Mouse (Mus musculus): ENCODE data around the gene Tpst2. TPM values are rescaled to one million over a fixed set of nuclear protein-coding genes. Genes with fewer than 3 reads are reported as not detected.
"Not testable (repeated sequence)": the region's sequence is repeated elsewhere in the genome, so short reads cannot be mapped to it uniquely, and the experiment has no call there.

The Tpst2 gene
- polyA plus RNA-seq, 1 experiment from 2014 or later, result 34.0 TPM

- DNase-seq (ENCODE audit: low spot score); H3K4me3 ChIP-seq; H3K4me1 ChIP-seq; H3K27ac ChIP-seq (replicated peaks); H3K9me3 ChIP-seq; H3K27me3 ChIP-seq (replicated peaks; ENCODE audit: low read depth, poor library complexity, severe bottlenecking): not testable (repeated sequence)
- peaks cover 16% of the 10 kb centered on the region for H3K36me3 ChIP-seq (replicated peaks)
- WGBS, result 67% methylated on average over 2 of the region's 2 CpGs
Observed at GRCm38 (mm10) chr5:112319343-112319742, 42.9 kb downstream of the Tpst2 start.

- no peak for DNase-seq (ENCODE audit: low spot score)
- Histone ChIP-seq H3K27ac (replicated peaks) (no peak overlapping the region), H3K4me3 (no peak overlapping the region), H3K9me3 (no peaks in the 10 kb centered on the region), H3K4me1 (peaks cover 14% of the 10 kb centered on the region), H3K27me3 (replicated peaks; ENCODE audit: low read depth, poor library complexity, severe bottlenecking) (no peaks in the 10 kb centered on the region), H3K36me3 (replicated peaks) (peaks cover 7% of the 10 kb centered on the region)
- WGBS, result 74% methylated on average over 5 of the region's 5 CpGs
Observed at GRCm38 (mm10) chr5:112320379-112320778, 43.9 kb downstream of the Tpst2 start.

- Histone ChIP-seq H3K27ac (replicated peaks) (no peak overlapping the region), H3K4me1 (peaks cover 19% of the 10 kb centered on the region), H3K36me3 (replicated peaks) (peaks cover 2% of the 10 kb centered on the region; the same call in 1 of the 2 replicates), H3K27me3 (replicated peaks; ENCODE audit: low read depth, poor library complexity, severe bottlenecking) (no peaks in the 10 kb centered on the region), H3K9me3 (no peaks in the 10 kb centered on the region), H3K4me3 (no peak overlapping the region)
- 76% methylated on average over 6 of the region's 6 CpGs for WGBS
- DNase-seq (ENCODE audit: low spot score), result no peak
Observed at GRCm38 (mm10) chr5:112320936-112321335, 44.4 kb downstream of the Tpst2 start.

- Histone ChIP-seq H3K27me3 (replicated peaks; ENCODE audit: low read depth, poor library complexity, severe bottlenecking) (no peaks in the 10 kb centered on the region), H3K9me3 (no peaks in the 10 kb centered on the region), H3K4me3 (no peak overlapping the region), H3K4me1 (peaks cover 19% of the 10 kb centered on the region), H3K36me3 (replicated peaks) (no peaks in the 10 kb centered on the region), H3K27ac (replicated peaks) (no peak overlapping the region)
- DNase-seq (ENCODE audit: low spot score), result no peak
- 80% methylated on average over 4 of the region's 4 CpGs for WGBS
Observed at GRCm38 (mm10) chr5:112321376-112321775, 44.9 kb downstream of the Tpst2 start.

- no peak for DNase-seq (ENCODE audit: low spot score)
- 91% methylated on average over 6 of the region's 6 CpGs for WGBS
- H3K27me3 ChIP-seq (replicated peaks; ENCODE audit: low read depth, poor library complexity, severe bottlenecking), result no peaks in the 10 kb centered on the region
Observed at GRCm38 (mm10) chr5:112323246-112323645, 46.8 kb downstream of the Tpst2 start.

GRCm38 (mm10) chr5:112324637-112325545 is 48.4 kb downstream of the Tpst2 start:
- Histone ChIP-seq H3K27ac (replicated peaks) (peak overlapping the region; percentile 44), H3K4me1 (peaks cover 27% of the 10 kb centered on the region), H3K4me3 (peak overlapping the region; percentile 99), H3K9me3 (no peaks in the 10 kb centered on the region), H3K27me3 (replicated peaks; ENCODE audit: low read depth, poor library complexity, severe bottlenecking) (no peaks in the 10 kb centered on the region), H3K36me3 (replicated peaks) (peaks cover 24% of the 10 kb centered on the region)
- peak; percentile 55 for DNase-seq (ENCODE audit: low spot score)
- WGBS, result 34% methylated on average over 24 of the region's 24 CpGs

More at GRCm38 (mm10) chr5:112323246-112323645, 46.8 kb downstream of the Tpst2 start:
- Histone ChIP-seq H3K27ac (replicated peaks) (no peak overlapping the region), H3K36me3 (replicated peaks) (peaks cover 8% of the 10 kb centered on the region), H3K4me1 (peaks cover 27% of the 10 kb centered on the region), H3K9me3 (no peaks in the 10 kb centered on the region), H3K4me3 (no peak overlapping the region)

GRCm38 (mm10) chr5:112325546-112326445 is 49.3 kb downstream of the Tpst2 start, which contains the start of gene Tfip11:
Tfip11 (plus strand) TSS chr5:112326358.
- Histone ChIP-seq H3K9me3 (no peaks in the 10 kb centered on the region), H3K4me3 (peak within 1 kb of the TSS; percentile 99), H3K27me3 (replicated peaks; ENCODE audit: low read depth, poor library complexity, severe bottlenecking) (no peaks in the 10 kb centered on the region), H3K27ac (replicated peaks) (peak within 1 kb of the TSS; percentile 83), H3K4me1 (peaks cover 27% of the 10 kb centered on the region), H3K36me3 (replicated peaks) (peaks cover 33% of the 10 kb centered on the region)
- peak; percentile 96 for DNase-seq (ENCODE audit: low spot score)
- WGBS, result 9% methylated on average over 48 of the region's 48 CpGs

GRCm38 (mm10) chr5:112326446-112327009 is 50.0 kb downstream of the Tpst2 start:
- Histone ChIP-seq H3K27me3 (replicated peaks; ENCODE audit: low read depth, poor library complexity, severe bottlenecking) (no peaks in the 10 kb centered on the region), H3K36me3 (replicated peaks) (peaks cover 40% of the 10 kb centered on the region), H3K9me3 (no peaks in the 10 kb centered on the region), H3K4me1 (peaks cover 27% of the 10 kb centered on the region), H3K27ac (replicated peaks) (peak overlapping the region; percentile 83), H3K4me3 (peak overlapping the region; percentile 99)
- 2% methylated on average over 33 of the region's 33 CpGs for WGBS
- no peak for DNase-seq (ENCODE audit: low spot score)

- H3K4me1 ChIP-seq, result peaks cover 27% of the 10 kb centered on the region
- no peaks in the 10 kb centered on the region for H3K27me3 ChIP-seq (replicated peaks; ENCODE audit: low read depth, poor library complexity, severe bottlenecking)
- no peaks in the 10 kb centered on the region for H3K9me3 ChIP-seq
- no peak for DNase-seq (ENCODE audit: low spot score)
- H3K27ac ChIP-seq (replicated peaks), result no peak overlapping the region
- 93% methylated on average over 15 of the region's 15 CpGs for WGBS
- peaks cover 54% of the 10 kb centered on the region for H3K36me3 ChIP-seq (replicated peaks)
- 0 out of 2 replicates have a peak overlapping the region, but pooled peaks have one; percentile 99 for H3K4me3 ChIP-seq
Observed at GRCm38 (mm10) chr5:112327854-112328253, 51.4 kb downstream of the Tpst2 start.

GRCm38 (mm10) chr5:112329805-112330564 is 53.5 kb downstream of the Tpst2 start:
- H3K36me3 ChIP-seq (replicated peaks), result peaks cover 75% of the 10 kb centered on the region
- WGBS, result 93% methylated on average over 14 of the region's 14 CpGs

GRCm38 (mm10) chr5:112335473-112335872 is 59.0 kb downstream of the Tpst2 start:
- DNase-seq (ENCODE audit: low spot score), result peak; percentile 60
- no peak overlapping the region for H3K27ac ChIP-seq (replicated peaks)
- peaks cover 99% of the 10 kb centered on the region for H3K36me3 ChIP-seq (replicated peaks)
- WGBS, result 25% methylated on average over 2 of the region's 2 CpGs
- no peak overlapping the region for H3K4me3 ChIP-seq
- no peaks in the 10 kb centered on the region for H3K27me3 ChIP-seq (replicated peaks; ENCODE audit: low read depth, poor library complexity, severe bottlenecking)
- no peaks in the 10 kb centered on the region for H3K4me1 ChIP-seq
- H3K9me3 ChIP-seq, result no peaks in the 10 kb centered on the region

More at GRCm38 (mm10) chr5:112329805-112330564, 53.5 kb downstream of the Tpst2 start:
- no peaks in the 10 kb centered on the region for H3K27me3 ChIP-seq (replicated peaks; ENCODE audit: low read depth, poor library complexity, severe bottlenecking)
- H3K4me3 ChIP-seq, result no peak overlapping the region
- H3K9me3 ChIP-seq, result no peaks in the 10 kb centered on the region
- H3K4me1 ChIP-seq, result peaks cover 20% of the 10 kb centered on the region
- no peak overlapping the region for H3K27ac ChIP-seq (replicated peaks)
- no peak for DNase-seq (ENCODE audit: low spot score)

Measured in embryonic facial prominence, embryonic 10.5 days (tissue).